Mouse (Mus musculus): ENCODE measurements around the gene Crhr1. TPM values are rescaled to one million over a fixed set of nuclear protein-coding genes. Genes with fewer than 3 reads are reported as not detected.

The Crhr1 gene
- polyA plus RNA-seq, 1 experiment from 2014 or later = not detected

GRCm38 (mm10) chr11:104133442-104133983, 858 bp downstream of the Crhr1 start:
- H3K27ac ChIP-seq (ENCODE audit: low read depth) = no peak overlapping the region
- H3K4me2 ChIP-seq = peak overlapping the region; percentile 86
- H3K9me3 ChIP-seq (ENCODE audit: low read depth, low read length) = no peaks in the 10 kb centered on the region
- H3K27me3 ChIP-seq (ENCODE audit: insufficient read depth, low read length) = peaks cover 67% of the 10 kb centered on the region
- H3K4me3 ChIP-seq (ENCODE audit: low read depth, low read length) = peak overlapping the region; percentile 45
- no peaks in the 10 kb centered on the region for H3K36me3 ChIP-seq (ENCODE audit: insufficient read depth)
- no peak overlapping the region for H3K9ac ChIP-seq
- no peaks in the 10 kb centered on the region; the same call in 1 of the 2 replicates for H3K4me1 ChIP-seq (ENCODE audit: insufficient read depth)
- DNase-seq (no peak), ATAC-seq (ENCODE audit: insufficient read depth) (no peak)
- no peak for TF ChIP-seq CTCF (IDR thresholded peaks at IDR 0.05; ENCODE audit: low read depth)
- 1% methylated on average over 47 of the region's 47 CpGs for WGBS

GRCm38 (mm10) chr11:104138976-104139375, 6.3 kb downstream of the Crhr1 start:
- Histone ChIP-seq H3K4me1 (ENCODE audit: insufficient read depth) (no peaks in the 10 kb centered on the region), H3K27me3 (ENCODE audit: insufficient read depth, low read length) (peaks cover 30% of the 10 kb centered on the region), H3K36me3 (ENCODE audit: insufficient read depth) (no peaks in the 10 kb centered on the region), H3K9ac (no peak overlapping the region), H3K27ac (ENCODE audit: low read depth) (no peak overlapping the region), H3K4me3 (ENCODE audit: low read depth, low read length) (no peak overlapping the region), H3K4me2 (no peak overlapping the region), H3K9me3 (ENCODE audit: low read depth, low read length) (no peaks in the 10 kb centered on the region)
- DNase-seq (no peak), ATAC-seq (ENCODE audit: insufficient read depth) (no peak)
- no peak for TF ChIP-seq CTCF (IDR thresholded peaks at IDR 0.05; ENCODE audit: low read depth)
- WGBS = 58% methylated on average over 3 of the region's 3 CpGs

- H3K4me2 ChIP-seq = no peak overlapping the region
- H3K4me1 ChIP-seq (ENCODE audit: insufficient read depth) = no peaks in the 10 kb centered on the region
- H3K27me3 ChIP-seq (ENCODE audit: insufficient read depth, low read length) = no peaks in the 10 kb centered on the region
- no peak for ATAC-seq (ENCODE audit: insufficient read depth)
- no peaks in the 10 kb centered on the region for H3K36me3 ChIP-seq (ENCODE audit: insufficient read depth)
- DNase-seq = no peak
- H3K4me3 ChIP-seq (ENCODE audit: low read depth, low read length) = no peak overlapping the region
- H3K9ac ChIP-seq = no peak overlapping the region
- no peak for TF ChIP-seq CTCF (IDR thresholded peaks at IDR 0.05; ENCODE audit: low read depth)
- H3K9me3 ChIP-seq (ENCODE audit: low read depth, low read length) = no peaks in the 10 kb centered on the region
- WGBS = 96% methylated on average over 1 of the region's 1 CpGs
- no peak overlapping the region for H3K27ac ChIP-seq (ENCODE audit: low read depth)
Observed at GRCm38 (mm10) chr11:104144930-104145329, 12.3 kb downstream of the Crhr1 start.

- Histone ChIP-seq H3K36me3 (ENCODE audit: insufficient read depth) (no peaks in the 10 kb centered on the region), H3K4me2 (no peak overlapping the region), H3K9ac (no peak overlapping the region), H3K27ac (ENCODE audit: low read depth) (no peak overlapping the region), H3K27me3 (ENCODE audit: insufficient read depth, low read length) (no peaks in the 10 kb centered on the region), H3K9me3 (ENCODE audit: low read depth, low read length) (no peaks in the 10 kb centered on the region), H3K4me1 (ENCODE audit: insufficient read depth) (no peaks in the 10 kb centered on the region), H3K4me3 (ENCODE audit: low read depth, low read length) (no peak overlapping the region)
- no peak for DNase-seq
- no peak for ATAC-seq (ENCODE audit: insufficient read depth)
- no peak for TF ChIP-seq CTCF (IDR thresholded peaks at IDR 0.05; ENCODE audit: low read depth)
- 72% methylated on average over 7 of the region's 7 CpGs for WGBS
Observed at GRCm38 (mm10) chr11:104148787-104149186, 16.1 kb downstream of the Crhr1 start.

GRCm38 (mm10) chr11:104150911-104151310, 18.3 kb downstream of the Crhr1 start:
- Histone ChIP-seq H3K4me1 (ENCODE audit: insufficient read depth) (no peaks in the 10 kb centered on the region), H3K9me3 (ENCODE audit: low read depth, low read length) (no peaks in the 10 kb centered on the region), H3K27ac (ENCODE audit: low read depth) (no peak overlapping the region), H3K4me3 (ENCODE audit: low read depth, low read length) (no peak overlapping the region), H3K4me2 (no peak overlapping the region), H3K27me3 (ENCODE audit: insufficient read depth, low read length) (no peaks in the 10 kb centered on the region), H3K36me3 (ENCODE audit: insufficient read depth) (no peaks in the 10 kb centered on the region), H3K9ac (no peak overlapping the region)
- no peak for TF ChIP-seq CTCF (IDR thresholded peaks at IDR 0.05; ENCODE audit: low read depth)
- no peak for DNase-seq
- 75% methylated on average over 5 of the region's 5 CpGs for WGBS
- ATAC-seq (ENCODE audit: insufficient read depth) = no peak

- H3K4me1 ChIP-seq (ENCODE audit: insufficient read depth) = no peaks in the 10 kb centered on the region
- no peak for DNase-seq
- no peak overlapping the region for H3K4me3 ChIP-seq (ENCODE audit: low read depth, low read length)
- ATAC-seq (ENCODE audit: insufficient read depth) = no peak
- WGBS = 53% methylated on average over 4 of the region's 4 CpGs
- no peaks in the 10 kb centered on the region for H3K36me3 ChIP-seq (ENCODE audit: insufficient read depth)
- no peaks in the 10 kb centered on the region for H3K9me3 ChIP-seq (ENCODE audit: low read depth, low read length)
- TF ChIP-seq CTCF (IDR thresholded peaks at IDR 0.05; ENCODE audit: low read depth) = no peak
- no peak overlapping the region for H3K9ac ChIP-seq
- H3K27ac ChIP-seq (ENCODE audit: low read depth) = no peak overlapping the region
- H3K27me3 ChIP-seq (ENCODE audit: insufficient read depth, low read length) = peaks cover 9% of the 10 kb centered on the region
- no peak overlapping the region for H3K4me2 ChIP-seq
Observed at GRCm38 (mm10) chr11:104154332-104154731, 21.7 kb downstream of the Crhr1 start.

GRCm38 (mm10) chr11:104154820-104155635, 22.4 kb downstream of the Crhr1 start:
- Histone ChIP-seq H3K36me3 (ENCODE audit: insufficient read depth) (no peaks in the 10 kb centered on the region), H3K4me3 (ENCODE audit: low read depth, low read length) (no peak overlapping the region), H3K4me1 (ENCODE audit: insufficient read depth) (no peaks in the 10 kb centered on the region), H3K9me3 (ENCODE audit: low read depth, low read length) (no peaks in the 10 kb centered on the region), H3K27ac (ENCODE audit: low read depth) (no peak overlapping the region), H3K9ac (no peak overlapping the region), H3K27me3 (ENCODE audit: insufficient read depth, low read length) (peaks cover 9% of the 10 kb centered on the region), H3K4me2 (no peak overlapping the region)
- WGBS = 19% methylated on average over 9 of the region's 9 CpGs
- ATAC-seq (ENCODE audit: insufficient read depth) (no peak), DNase-seq (no peak)
- no peak for TF ChIP-seq CTCF (IDR thresholded peaks at IDR 0.05; ENCODE audit: low read depth)

Measured in lung, embryonic 14.5 days (tissue).